Mouse (Mus musculus) ZHBTc4 (cell line): ENCODE results near the gene Trim47.
"Not testable (repeated sequence)": the region's sequence is repeated elsewhere in the genome, so short reads cannot be mapped to it uniquely, and the experiment has no call there.

ENCODE experiments used
- DNase-seq: peaks from one replicate; pipeline ENCODE4 v3.0.0-alpha.2; 2011; ENCODE audit warnings: low read depth, low spot score

The Trim47 gene

GRCm38 (mm10) chr11:116138096-116138467 lies 11.1 kb upstream of the Trim47 start:
- DNase-seq: no peak

GRCm38 (mm10) chr11:116134171-116134570 lies 7.2 kb upstream of the Trim47 start:
- DNase-seq: no peak

DNA sequence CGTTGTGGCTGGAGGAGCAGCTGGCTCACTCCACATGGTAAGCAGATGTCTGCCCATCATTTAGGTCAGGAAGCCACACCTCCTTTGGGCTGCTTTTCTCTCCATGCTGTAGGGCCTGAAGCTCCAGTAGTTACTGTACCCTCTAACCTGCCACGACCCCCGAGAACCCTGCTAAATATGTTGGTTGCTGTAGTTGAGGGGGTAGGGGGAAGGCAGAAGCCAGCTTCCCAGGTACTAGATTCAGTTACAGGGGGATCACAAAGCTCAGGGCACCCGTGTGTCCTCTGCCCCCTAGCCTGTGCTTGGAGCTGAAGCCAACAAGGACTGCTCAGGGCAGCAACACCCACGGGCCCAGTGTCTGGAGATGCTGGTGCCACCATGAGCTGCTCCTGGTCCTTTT lies 6.5 kb upstream of the Trim47 start:
- no peak for DNase-seq

- DNase-seq: peak; percentile 50
These were observed 5.6 kb upstream of the Trim47 start for GRCm38 (mm10) chr11:116132366-116133333.

DNA sequence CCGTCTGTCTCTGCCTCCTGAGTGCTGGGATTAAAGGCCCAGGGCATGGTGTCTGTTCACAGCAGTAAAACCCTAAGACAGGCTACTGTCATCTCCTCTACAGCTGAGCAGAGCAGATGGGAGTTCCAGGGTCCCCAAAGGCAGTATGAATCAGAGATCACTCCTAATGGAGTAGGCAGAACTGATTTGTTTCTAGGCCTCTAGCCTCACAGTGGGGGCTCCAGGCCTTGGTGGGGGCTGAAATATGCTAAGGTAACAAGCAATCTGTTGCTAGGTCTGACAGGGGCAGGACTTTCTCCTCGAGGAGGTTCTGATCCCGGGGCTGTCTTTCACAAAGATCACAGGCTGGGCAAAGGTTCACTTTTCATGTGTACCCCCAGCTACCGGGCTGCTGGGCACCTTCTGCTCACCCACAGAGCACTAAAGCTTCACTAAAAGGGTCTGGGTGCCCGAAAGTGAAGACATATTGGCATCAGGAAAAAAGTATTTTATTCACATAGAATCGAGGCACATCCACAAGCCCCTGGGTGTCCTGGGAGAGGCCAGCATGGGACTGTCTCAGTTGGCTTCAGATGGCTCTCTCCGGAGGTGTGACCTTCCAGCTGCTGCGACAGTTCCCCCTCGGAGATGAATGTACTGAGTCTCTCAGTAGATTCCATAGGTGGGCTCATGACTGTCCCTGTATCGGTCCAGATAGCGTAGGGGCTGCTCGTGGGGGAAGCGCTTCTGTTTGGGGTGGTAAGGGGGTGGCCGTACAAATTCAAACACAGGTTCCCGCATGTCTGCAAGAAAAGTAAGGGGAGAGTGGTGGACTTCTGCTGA lies 4.5 kb upstream of the Trim47 start:
- no peak for DNase-seq

- peak; percentile 84 for DNase-seq
These were observed 3.6 kb upstream of the Trim47 start, which contains the start of gene Trim65 for GRCm38 (mm10) chr11:116130488-116131205. Gene Trim65 (minus strand): TSS chr11:116131128.

DNA sequence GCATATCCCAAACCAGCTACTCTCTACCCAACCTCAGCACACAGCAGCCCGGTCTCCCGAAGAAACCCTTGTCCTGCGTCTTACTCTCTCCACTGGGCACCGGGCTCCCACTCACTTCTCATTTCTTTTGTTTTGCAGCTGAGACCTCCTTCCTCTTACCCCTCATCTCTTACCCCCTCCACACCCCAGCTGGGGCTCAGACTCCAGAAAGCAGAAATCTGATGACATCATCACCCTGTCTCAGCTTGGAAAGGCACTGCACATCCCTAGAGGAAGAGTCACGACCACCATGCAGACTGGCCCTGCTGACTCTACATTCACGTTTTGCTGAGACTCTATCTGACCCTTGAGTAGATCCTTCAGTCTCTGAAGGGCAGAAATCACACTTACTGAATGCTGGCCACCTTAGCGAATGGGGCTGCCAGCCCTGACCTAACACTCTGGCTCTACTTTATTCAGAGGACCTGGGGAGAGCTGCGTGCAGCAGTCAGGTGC lies 3.0 kb upstream of the Trim47 start:
- no peak for DNase-seq

GRCm38 (mm10) chr11:116129091-116129790 lies 2.2 kb upstream of the Trim47 start:
- no peak for DNase-seq

GRCm38 (mm10) chr11:116127986-116128385 lies 976 bp upstream of the Trim47 start:
- no peak for DNase-seq

- no peak for DNase-seq
These were observed 749 bp downstream of the Trim47 start for GRCm38 (mm10) chr11:116126261-116126660.

GRCm38 (mm10) chr11:116121731-116122245 lies 5.2 kb downstream of the Trim47 start:
- not testable (repeated sequence) for DNase-seq

DNA sequence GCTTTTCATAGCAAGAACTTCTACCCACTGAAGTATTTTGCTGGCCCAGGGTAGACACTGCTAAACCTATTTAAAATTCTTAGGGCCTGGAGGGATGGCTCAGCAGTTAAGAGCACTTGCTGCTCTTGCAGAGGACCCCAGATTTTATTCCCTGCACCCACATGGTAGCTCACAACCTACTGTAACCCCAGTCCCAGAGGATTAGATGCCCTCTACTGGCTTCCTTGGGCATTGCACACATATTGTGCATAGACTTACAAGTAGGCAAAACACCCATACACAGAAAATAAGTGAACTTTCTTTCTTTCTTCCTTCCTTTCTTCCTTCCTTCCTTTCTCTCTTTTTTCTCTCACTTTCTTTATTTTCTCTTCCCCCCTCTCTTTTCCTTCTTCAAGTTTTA lies 9.2 kb downstream of the Trim47 start:
- peak; percentile 74 for DNase-seq

- no peak for DNase-seq
These were observed 9.8 kb downstream of the Trim47 start for GRCm38 (mm10) chr11:116117241-116117640.

- peak; percentile 46 for DNase-seq
These were observed 15.3 kb downstream of the Trim47 start for GRCm38 (mm10) chr11:116111611-116112203.

DNA sequence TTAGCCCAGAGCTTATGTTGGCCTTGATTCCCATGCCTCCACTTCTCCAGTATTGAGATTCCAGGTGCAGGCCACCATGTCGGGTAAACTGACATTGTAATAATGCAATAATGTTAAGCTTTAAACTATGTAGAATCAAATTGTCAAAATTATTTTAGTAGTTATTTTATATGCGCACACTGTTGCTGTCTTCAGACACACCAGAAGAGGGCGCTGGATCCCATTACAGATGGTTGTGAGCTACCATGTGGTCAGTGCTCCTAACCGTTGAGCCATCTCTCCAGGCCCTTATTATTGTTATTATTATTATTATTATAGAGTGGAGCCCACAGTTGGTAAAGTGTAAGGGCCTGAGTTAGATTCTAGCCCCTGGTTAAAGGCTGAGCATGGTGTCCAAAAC lies 15.9 kb downstream of the Trim47 start:
- DNase-seq: no peak

GRCm38 (mm10) chr11:116110540-116110939 lies 16.5 kb downstream of the Trim47 start:
- DNase-seq: no peak

- DNase-seq: no peak
These were observed 16.9 kb downstream of the Trim47 start for GRCm38 (mm10) chr11:116110131-116110530.

GRCm38 (mm10) chr11:116109441-116110081 lies 17.4 kb downstream of the Trim47 start:
- peak; percentile 62 for DNase-seq

DNA sequence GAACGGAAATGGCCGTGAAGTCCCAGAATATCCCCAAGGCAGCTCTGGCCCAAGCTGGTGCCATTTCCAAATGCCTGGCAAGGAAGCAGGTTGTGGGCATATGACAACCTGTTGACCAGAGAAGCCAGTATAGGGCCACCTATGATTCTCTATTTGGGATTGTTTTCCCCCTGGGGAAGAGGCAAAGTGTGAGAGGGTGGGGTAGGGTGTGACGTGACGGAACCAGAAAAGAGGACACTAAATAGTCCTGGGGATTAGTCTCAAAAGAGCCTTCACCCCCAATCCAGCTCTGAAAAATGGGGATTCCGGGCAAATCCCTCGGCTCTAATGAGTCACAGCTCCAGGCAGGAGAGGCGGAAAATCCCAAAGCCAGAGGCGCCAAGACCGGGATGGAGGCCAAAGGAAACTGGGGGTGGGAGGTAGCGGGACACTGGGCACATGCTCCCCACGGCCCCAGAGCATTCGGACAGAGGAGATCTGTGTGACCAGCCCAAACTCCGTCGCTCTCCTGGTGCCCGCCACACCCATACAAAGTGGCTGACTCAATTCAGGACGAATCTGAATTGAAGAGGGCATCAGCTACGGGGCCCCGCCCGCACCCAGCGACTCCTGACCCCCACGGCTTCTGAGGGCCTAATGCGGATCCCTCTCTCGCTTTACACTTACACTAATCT lies 18.4 kb downstream of the Trim47 start:
- no peak for DNase-seq
